Mouse (Mus musculus) C2C12 (cell line): ENCODE measurements around the gene Nmrk1.

Experiments used
- CEBPB ChIP-seq: IDR thresholded peaks from one replicate; pipeline ENCODE4 v1.6.1; 2011; ENCODE audit warnings: low read depth, mild to moderate bottlenecking, control low read depth, moderate library complexity
- CTCF ChIP-seq: IDR thresholded peaks from one replicate; pipeline ENCODE4 v1.5.1; 2011; ENCODE audit not compliant: control insufficient read depth, insufficient read depth, insufficient read length
- FOSL1 ChIP-seq: IDR thresholded peaks from one replicate; pipeline ENCODE4 v1.8.0; 2011; ENCODE audit warnings: mild to moderate bottlenecking, low read length; ENCODE audit not compliant: poor library complexity, insufficient read depth, severe bottlenecking

- TF ChIP-seq CTCF (no peak), FOSL1 (no peak), CEBPB (no peak)
Observed at GRCm38 (mm10) chr19:18630221-18631119, 1.3 kb upstream of the Nmrk1 start.
